Mouse (Mus musculus) left cerebral cortex, postnatal 36 days (tissue): ENCODE measurements around the gene Pgc. TPM values are rescaled to one million over a fixed set of nuclear protein-coding genes. Genes with fewer than 3 reads are reported as not detected.

Experiments used
- DNase-seq, 2 experiments: peaks; one replicate each; pipeline ENCODE4 v3.0.0; 2021 to 2022; ENCODE audit warnings: low spot score in 2 of 2, mixed read lengths in 1 of 2
- intact Hi-C: fragments of 180-260 bp; cut with DNase I; formaldehyde crosslinking; loops from one replicate; pipeline ENCODE4 v1.15.1; 2025
- total RNA-seq, 2 experiments: library from RNA; stranded (reverse); gene quantifications; 2 replicates each; pipeline ENCODE4 v1.2.3; 2021

The Pgc gene
- total RNA-seq: not detected

DNA sequence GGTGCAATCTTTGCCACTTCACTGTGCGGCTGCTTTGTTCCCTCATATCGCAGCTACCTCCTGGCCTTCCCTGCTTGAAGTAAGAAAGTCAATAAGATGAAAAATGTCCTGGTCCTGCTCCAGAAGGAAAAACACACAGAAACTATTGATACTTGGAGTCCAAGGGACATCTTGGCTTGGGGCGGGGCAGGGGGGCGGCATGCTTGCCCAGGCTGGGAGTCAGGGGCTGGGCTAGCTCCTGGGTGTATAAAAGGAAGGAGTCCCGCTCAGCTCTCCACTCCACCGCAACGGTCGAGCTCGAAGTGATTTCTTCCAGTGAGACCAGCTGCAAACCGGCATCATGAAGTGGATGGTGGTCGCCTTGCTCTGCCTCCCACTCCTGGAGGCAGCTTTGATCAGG is at the start of gene Pgc:
Gene Pgc, plus strand, starts transcription at position 277 of the 400 bp plus-strand sequence.
- no peak for DNase-seq
- intact Hi-C loops: no loop called here

DNA sequence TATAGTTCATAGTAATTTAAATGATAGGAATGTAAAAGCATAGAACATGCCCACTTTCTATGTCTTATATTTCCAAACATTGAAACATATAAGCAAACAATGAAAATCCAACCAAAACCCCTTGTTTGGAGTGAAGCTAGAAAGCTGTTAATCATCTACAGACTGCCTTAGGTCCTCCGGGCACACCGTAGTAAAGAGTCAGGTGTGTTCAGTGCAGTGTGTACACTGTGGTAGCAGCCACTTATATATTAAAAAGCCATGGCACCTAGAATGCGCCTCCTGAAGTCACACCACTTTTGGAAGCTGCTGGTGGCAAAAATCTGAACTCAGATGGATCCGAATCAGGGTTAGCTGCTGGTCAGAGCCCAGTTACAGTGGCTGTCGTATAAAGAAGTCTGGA is 48.4 kb upstream of the Pgc start:
- intact Hi-C loops: no loop called here
- DNase-seq: no peak

DNA sequence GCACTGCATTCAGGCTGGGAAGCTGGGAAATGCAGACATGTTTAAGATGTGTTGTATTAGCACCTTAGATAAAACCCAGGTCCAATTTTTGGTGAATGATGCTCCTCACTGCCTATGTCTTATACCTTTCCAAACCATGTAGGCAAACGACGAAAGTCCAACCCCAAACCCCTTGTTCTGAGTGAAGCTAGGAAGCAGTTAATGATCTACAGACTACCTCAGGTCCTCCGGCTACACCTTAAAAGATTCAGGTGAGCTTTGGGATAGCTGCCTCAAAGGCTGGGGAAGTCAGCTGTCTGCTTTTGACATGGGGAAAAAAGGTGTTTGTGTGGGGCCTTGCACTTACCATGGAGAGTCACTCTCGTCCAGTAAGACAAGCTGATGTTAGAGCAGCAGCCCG is 47.9 kb upstream of the Pgc start:
- DNase-seq: no peak
- intact Hi-C loops: no loop called here

DNA sequence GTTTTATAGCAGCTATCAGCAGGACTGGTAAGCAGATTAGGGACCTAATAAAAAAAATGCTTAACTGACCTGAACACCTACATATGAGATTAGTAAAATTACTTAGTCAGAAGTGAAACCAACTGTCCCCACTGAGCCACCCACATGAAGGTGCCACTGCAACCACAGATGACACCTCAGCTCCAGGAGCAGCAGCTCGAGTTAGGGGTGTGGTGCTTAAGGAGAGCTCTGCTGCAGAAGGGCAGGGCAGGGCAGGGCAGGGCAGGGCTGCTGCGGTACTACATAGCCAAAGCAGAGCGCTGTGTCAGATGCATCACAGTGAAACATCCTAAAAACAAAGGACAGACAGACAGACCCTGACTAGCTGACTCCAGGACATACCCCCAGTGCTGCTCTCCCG is 43.8 kb upstream of the Pgc start:
- no peak for DNase-seq
- intact Hi-C loops: no loop called here

DNA sequence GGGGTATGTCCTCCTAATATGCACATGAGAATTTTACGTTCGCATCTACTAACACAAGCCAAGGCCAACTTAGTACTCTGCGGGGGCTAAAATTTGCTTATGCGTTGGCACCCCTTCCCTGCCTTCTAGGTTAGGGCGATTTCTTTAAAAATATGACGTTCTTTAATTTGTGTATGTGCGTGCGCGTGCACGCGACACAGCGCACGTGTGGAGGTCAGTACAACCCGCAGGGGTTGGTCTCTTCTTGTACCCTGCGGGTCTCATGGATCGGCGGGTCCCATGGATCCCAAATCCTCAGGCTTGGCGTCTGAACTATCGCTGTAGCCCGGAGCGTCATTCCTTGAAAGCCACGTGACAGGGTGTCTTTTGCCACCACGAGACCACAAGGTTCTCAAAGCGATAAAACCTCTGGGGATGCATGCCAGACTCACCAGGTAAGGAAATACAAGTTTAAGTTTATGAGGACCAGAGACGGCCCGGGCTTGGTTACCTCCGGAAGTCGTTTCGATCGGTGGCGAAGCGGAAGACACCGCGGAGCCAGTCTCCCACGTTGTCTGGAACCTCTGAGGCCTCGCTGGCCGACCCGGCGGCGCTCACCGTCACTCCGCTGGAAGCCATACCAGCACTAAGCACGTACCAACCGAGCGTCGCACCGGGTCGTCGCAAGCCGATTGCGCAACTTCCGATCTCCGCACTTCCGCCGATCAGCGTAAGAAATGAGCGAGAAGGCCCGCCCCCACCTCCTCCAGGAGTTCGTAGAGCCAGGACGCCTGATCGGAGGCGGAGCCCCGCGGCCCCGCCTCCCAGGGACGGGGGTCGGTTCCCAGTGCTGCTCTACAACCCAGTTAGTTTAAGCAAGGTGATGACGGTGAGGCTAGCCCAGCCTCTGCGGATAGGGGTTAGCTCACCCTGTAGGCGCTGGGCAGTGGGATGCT is 39.0 kb upstream of the Pgc start:
- peak; percentile 95 to 96 for DNase-seq
- intact Hi-C loops: loop anchor here (5.0 kb wide), 3 partner anchors 60 to 180 kb away; partner anchors contain the start of genes Bysl, Ccnd3, Gm20517 and Med20

DNA sequence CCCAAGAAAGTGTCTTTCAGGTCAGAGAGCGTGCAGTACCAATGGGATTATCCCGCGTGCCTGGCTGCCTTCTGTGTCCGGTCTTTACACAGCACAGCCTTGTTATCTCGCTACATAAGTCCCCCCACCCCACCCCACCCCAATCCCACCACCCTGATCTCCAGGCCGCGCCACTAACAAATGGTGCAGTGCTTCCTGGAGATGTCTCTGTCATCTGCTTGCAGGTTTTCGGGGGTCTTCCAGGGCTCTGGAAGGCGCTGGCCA is 38.4 kb upstream of the Pgc start, which contains the start of gene Tomm6:
Gene Tomm6, minus strand, starts transcription at position 43 of the 264 bp plus-strand sequence.
- no peak for DNase-seq
- intact Hi-C loops: loop anchor here (5.0 kb wide), 3 partner anchors 61 to 181 kb away; partner anchors contain the start of genes Bysl, Ccnd3, Gm20517 and Med20

DNA sequence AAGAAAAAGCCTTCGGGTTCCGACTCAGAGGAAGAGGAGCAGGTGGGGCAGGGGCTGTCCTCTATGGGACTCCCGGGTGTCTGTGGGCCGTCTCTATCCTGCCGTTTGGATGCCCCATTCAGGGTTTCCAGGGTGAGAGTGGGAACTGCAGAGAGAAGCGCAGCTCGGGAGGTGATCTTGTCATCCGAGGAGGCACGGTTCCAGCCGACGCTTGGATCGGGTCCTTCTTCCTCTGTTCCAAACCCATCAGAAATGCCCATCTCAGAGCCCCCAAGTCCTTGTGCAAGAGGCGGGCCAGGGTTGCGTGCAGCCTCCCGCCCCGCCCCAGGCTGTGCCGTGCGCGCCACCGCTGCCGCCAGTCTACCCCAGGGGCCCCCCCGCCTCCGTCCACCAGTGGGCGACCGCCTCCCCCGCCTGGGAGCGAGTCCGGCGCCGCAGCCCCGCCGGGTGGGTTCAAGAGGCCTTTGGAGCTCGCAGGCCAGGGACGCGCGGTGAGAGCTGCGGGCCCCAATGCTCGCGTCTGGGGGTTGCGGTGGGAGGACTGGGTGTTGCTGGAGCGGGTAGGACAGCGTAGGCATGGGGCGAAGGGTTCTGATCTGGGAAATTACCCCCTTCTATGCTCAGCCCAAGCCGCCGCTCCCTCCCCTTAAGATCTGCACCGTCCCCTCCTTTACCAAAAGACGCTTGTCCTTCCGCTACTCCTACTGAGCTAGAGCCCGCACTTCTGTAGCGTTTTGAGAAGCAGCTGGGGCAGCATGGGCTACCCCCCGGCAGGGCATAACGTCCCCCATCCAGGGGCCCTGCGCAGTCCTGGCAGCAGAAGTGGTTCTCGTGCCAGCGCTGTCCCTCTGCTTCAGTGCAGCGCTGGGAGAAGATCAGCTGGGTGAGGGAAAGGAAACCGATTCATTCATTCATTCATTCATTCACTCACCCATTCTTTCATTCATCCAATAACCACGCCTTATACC is 37.8 kb upstream of the Pgc start, which contains the start of gene Frs3:
Gene Frs3, plus strand, starts transcription at position 423 of the 968 bp plus-strand sequence.
- peak; percentile 81 to 86 for DNase-seq
- intact Hi-C loops: loop anchor here (5.0 kb wide), 3 partner anchors 62 to 182 kb away; partner anchors contain the start of genes Bysl, Ccnd3, Gm20517 and Med20

DNA sequence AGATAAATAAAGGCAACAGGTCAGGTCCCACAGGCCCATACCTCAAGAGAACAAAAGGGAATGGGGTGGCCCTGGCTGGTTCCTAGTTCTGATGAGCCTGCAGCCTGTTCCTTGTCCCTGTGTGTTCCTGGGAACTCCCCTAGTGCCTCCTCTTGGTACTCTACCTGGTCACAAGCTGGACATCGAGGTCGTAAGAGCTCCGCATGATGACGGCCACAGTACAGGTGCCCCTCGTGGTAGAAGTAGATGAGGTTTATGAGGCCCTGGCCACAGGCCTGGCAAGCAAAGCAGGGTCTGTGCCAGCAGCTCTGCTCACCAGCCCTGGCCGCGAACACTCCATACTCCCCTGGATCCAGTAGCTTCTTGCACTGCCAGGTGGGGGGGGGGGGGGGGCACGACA is 36.7 kb upstream of the Pgc start:
- DNase-seq: no peak
- intact Hi-C loops: loop anchor here (5.0 kb wide), 3 partner anchors 63 to 183 kb away; partner anchors contain the start of genes Bysl, Ccnd3, Gm20517 and Med20

DNA sequence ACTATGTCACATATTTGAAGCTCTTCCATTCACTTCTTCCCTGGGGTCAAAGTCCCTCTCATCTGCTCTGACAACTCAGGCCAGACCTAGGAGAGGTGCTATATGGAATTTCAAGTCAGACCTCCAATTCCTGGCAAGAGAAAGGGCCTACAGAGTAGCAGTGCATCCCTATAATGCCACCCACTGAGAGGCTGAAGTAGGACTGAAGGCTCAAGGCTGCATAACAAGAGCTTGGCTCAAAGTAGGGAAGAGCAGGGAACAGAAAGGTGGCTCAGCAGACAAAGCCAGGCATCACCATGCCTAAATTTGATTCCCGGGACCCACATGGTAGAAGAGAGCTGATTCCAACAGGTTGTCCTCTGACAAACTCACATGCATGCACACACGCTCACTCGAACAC is 35.0 kb upstream of the Pgc start:
- intact Hi-C loops: no loop called here
- no peak for DNase-seq

DNA sequence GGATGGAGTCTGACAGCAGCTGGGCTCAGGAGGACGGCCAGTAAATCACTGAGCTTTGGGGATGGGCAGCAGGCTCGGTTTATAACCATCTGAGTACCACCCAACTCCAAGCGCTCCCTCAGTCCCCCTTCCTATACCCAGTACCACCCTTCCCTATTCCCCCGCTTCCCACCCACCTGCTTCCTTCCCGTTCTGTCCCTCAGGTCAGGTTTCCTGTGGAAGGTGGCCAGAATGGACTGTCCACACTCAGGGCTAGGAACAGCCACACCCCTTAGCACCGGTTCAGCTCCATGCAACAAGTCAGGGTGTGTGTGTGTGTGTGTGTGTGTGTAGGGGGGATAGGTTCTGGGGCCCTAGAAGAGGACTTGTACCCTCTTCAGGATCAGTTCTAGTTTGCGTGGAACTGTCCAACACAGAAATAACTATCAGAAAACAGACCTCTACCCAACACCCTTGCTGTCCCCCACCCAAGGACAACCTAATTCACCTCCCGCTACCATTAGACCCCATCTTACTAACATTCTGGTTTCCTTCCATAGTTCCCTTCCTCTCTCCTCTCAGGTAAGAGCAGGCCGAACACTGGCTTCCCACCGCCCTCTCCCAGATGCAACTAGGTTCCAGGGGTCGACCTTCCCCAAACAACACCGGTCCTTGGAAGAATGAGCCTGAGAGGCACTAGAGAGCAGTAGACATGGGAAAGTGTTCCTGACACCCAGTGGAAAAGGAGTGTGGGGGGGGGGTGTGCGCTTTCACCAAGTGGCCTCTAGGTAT is 32.8 kb upstream of the Pgc start:
- intact Hi-C loops: no loop called here
- no peak for DNase-seq

DNA sequence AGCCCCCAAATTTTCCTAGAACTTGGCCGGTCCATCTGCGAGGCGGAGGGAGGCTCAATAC is 32.4 kb upstream of the Pgc start, which contains the start of gene Gm21981:
Gene Gm21981, minus strand, starts transcription at position 14 of the 61 bp plus-strand sequence.
- no peak for DNase-seq
- intact Hi-C loops: no loop called here

DNA sequence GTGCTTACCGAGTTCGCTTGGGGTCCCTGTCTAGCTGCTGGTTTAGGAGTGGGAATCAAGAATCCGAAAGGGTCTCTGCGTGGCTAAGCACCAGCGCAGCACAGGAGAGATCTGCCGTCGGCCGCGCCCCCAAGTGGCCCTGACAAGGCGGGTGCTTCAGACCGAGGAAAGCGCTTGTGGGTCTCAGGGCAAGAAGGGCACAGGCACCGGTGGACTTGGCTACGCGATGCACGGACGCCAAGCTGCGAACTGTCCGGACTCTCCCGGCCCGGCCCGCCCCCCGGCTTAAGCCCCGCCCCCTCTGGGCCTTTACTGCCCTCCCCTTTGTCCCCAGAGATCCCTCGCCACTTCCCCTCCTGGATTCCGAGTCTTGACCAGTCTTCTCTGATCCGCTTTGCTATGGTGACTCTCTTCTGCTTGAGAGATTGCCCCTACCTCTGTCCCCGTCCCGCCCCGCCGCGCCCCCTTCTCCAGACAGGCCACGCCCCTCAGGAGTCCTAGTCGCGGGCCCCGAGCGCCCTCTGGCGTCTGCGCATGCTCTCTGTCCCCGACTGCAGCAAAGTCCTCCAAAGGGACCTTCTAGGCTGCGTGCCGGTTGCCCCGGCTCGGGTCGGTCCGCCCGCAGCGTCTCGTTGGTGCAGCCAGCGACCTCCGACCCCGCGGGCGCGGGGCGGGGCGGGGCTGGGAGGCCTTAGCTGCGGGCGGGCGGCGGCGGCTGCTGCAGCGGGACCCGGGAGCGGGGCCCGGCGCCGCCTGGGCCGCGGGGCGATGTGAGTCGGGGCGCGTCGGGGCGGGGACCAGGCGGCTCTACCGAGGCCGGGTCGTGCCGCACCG is 31.9 kb upstream of the Pgc start, which contains the start of gene Prickle4:
Gene Prickle4, minus strand, starts transcription at position 234 of the 834 bp plus-strand sequence.
- intact Hi-C loops: no loop called here
- DNase-seq: peak; percentile 96

DNA sequence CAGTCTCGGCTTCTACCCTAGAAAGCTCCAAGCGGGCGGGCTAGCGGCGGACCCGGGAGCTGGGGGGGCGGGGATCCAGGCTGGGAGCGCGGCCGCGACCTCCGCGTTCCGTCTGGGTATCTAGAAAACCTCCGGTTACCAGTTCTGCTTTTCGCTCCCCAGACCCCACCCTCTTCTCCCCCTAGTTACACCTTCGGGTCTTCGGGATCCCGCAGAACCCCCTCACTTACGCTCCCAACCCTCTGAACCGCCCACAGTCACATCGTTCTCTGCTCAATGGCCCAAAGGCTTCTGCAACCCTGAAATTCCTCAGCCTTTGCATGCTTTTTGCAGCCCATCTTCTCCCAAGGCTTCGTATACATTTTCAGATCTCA is 31.3 kb upstream of the Pgc start:
- intact Hi-C loops: no loop called here
- DNase-seq: no peak

DNA sequence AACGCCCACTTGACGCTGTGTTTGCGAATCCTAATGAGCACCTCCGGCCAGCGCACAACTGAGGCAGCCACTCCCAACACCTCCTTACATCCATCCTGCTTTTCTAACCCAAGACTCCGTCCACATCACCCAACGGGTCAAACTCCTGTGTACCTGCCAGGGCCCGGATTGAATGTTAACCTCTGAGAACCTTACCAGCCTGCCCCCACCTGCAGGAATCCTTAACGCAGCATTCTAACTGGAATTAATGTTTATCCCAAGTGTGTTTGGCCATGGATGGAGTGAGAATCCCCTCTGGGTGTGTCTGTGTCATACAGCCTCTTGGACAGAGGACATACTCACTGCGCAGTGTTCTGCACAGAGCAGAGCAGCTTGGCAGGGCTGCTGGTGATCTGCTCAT is 28.5 kb upstream of the Pgc start:
- intact Hi-C loops: no loop called here
- DNase-seq: no peak

DNA sequence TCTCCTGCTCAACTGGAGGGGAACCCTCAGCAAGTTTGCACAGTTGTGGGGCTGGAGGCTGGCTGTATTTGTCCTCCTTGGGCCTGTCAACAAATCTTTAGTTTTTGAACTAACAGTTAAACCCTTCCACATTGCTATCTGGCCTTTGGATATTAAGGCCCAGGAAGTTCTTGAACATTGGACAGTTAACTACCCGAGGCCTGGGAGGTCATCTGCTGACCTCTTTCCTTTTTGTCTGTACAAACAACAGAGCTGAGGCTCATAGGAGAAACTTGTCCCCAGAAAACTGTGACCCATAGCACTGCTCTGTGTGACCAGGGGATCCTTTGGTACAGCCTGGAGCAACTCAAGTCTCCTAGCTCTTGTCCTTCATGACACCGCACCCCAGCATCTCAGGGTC is 27.6 kb upstream of the Pgc start:
- DNase-seq: no peak
- intact Hi-C loops: no loop called here

DNA sequence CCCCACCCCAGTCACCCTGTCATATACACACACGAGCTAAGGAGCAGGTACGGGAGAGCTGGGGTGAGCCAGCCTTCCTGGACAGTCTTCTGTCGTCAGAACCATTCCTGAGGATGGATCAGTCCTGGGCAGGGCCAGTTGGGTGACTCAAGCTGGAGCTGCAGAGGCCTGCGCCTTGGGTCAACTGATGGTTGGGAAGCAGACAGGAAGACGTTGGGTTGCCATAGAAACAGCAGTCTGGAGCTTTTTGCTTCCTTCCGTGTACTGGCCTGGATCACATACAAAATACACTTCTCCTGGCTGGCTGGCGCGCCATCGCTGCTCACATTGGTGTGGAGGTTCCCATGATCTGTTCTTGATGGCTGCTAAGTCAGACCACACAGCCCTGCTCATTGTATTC is 24.8 kb upstream of the Pgc start:
- DNase-seq: no peak
- intact Hi-C loops: no loop called here

DNA sequence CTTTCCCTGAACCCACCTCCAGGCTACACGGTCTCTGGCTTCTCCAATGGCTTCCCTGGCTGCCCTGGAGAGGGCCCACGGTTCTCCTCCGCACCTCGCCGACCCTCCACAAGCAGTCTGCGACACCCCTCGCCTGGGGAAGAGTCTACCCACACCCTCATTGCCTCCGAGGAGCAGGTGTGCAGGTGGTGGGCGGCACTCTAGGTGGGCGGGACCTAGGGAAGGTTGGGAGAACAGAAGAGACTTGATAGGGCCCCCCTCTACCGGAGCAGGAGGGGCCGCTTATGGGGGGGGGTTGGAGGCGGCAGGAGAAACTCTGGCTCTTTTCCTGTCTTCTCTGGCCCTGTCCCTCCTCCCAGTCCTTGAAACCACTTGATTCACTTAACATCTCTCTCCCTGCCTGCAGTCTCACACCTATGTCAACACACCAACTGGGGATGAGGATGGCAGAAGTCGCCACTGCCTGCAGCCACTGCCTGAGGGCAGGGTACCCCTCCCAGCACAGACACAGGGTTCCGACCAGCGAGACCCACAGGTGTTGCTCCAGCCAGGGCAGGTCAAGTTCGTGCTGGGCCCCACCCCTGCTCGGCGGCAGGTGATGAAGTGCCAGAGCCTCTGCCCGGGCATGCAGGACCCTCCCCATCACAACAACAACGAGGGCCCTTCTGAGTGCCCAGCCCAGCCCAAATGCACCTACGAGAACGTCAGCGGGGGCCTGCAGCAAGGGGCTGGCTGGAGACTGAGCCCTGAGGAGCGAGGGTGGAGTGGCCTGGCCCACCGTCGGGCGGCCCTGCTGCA is 23.9 kb upstream of the Pgc start:
- DNase-seq: no peak
- intact Hi-C loops: no loop called here

DNA sequence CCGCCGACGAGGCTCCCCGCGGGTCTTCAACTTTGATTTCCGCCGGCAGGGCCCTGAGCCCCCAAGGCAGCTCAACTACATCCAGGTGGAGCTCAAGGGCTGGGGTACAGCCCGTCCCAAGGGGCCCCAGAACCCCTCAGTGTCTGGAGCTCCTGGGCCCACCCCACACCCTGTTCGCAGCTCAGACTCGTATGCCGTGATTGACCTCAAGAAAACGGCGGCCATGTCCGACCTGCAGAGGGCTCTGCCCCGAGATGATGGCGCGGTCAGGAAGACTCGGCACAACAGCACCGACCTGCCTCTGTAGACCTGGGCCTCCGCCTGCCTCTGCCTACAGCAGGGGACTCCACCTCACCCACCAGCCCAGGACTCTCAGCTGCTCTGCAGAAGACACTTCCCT is 23.1 kb upstream of the Pgc start:
- no peak for DNase-seq
- intact Hi-C loops: no loop called here
